Mouse (Mus musculus): ENCODE results near the gene Kifc5b. TPM values are rescaled to one million over a fixed set of nuclear protein-coding genes. Genes with fewer than 3 reads are reported as not detected.
"Not testable (repeated sequence)": the region's sequence is repeated elsewhere in the genome, so short reads cannot be mapped to it uniquely, and the experiment has no call there.

Kifc5b gene
- polyA plus RNA-seq, 1 experiment from 2014 or later, result 4.2 TPM

GRCm38 (mm10) chr17:26925414-26925813 is 8.5 kb downstream of the Kifc5b start:
- H3K4me2 ChIP-seq (replicated peaks); ATAC-seq; H3K4me1 ChIP-seq (replicated peaks); H3K27me3 ChIP-seq; H3K27ac ChIP-seq; H3K9me3 ChIP-seq; H3K4me3 ChIP-seq (replicated peaks); H3K9ac ChIP-seq (replicated peaks): not testable (repeated sequence)
- peaks cover 48% of the 10 kb centered on the region for H3K36me3 ChIP-seq
- 98% methylated on average over 9 of the region's 9 CpGs for WGBS

GRCm38 (mm10) chr17:26931795-26932194 is 14.9 kb downstream of the Kifc5b start:
- H3K27ac ChIP-seq; H3K9ac ChIP-seq (replicated peaks); H3K27me3 ChIP-seq; H3K4me3 ChIP-seq (replicated peaks); H3K9me3 ChIP-seq; H3K4me2 ChIP-seq (replicated peaks): not testable (repeated sequence)
- 0 out of 2 replicates have a peak, but pooled peaks have one; percentile 8 for ATAC-seq
- WGBS, result 66% methylated on average over 7 of the region's 7 CpGs
- Histone ChIP-seq H3K4me1 (replicated peaks) (peaks cover 20% of the 10 kb centered on the region), H3K36me3 (peaks cover 47% of the 10 kb centered on the region)

GRCm38 (mm10) chr17:26932839-26933398 is 16.0 kb downstream of the Kifc5b start, which contains the start of gene Phf1:
TSS of gene Phf1 (plus strand) at chr17:26933052.
- Histone ChIP-seq H3K27me3 (no peaks in the 10 kb centered on the region), H3K4me2 (replicated peaks) (peak within 1 kb of the TSS; percentile 94), H3K9me3 (no peaks in the 10 kb centered on the region), H3K27ac (peak within 1 kb of the TSS; percentile 82), H3K36me3 (peaks cover 46% of the 10 kb centered on the region), H3K9ac (replicated peaks) (peak within 1 kb of the TSS; percentile 88), H3K4me3 (replicated peaks) (peak within 1 kb of the TSS; percentile 72), H3K4me1 (replicated peaks) (peaks cover 28% of the 10 kb centered on the region)
- ATAC-seq, result peak; percentile 86
- WGBS, result under 1% methylated on average over 41 of the region's 43 CpGs

GRCm38 (mm10) chr17:26933419-26933818 is 16.5 kb downstream of the Kifc5b start:
- Histone ChIP-seq H3K27ac (peak overlapping the region; percentile 82), H3K4me2 (replicated peaks) (peak overlapping the region; percentile 94), H3K36me3 (peaks cover 45% of the 10 kb centered on the region), H3K4me1 (replicated peaks) (peaks cover 33% of the 10 kb centered on the region), H3K9ac (replicated peaks) (peak overlapping the region; percentile 88), H3K27me3 (no peaks in the 10 kb centered on the region), H3K4me3 (replicated peaks) (peak overlapping the region; percentile 72), H3K9me3 (no peaks in the 10 kb centered on the region)
- WGBS, result 9% methylated on average over 13 of the region's 13 CpGs
- peak; percentile 51 for ATAC-seq

GRCm38 (mm10) chr17:26933885-26934827 is 17.3 kb downstream of the Kifc5b start:
- no peaks in the 10 kb centered on the region for H3K9me3 ChIP-seq
- no peak overlapping the region for H3K27ac ChIP-seq
- ATAC-seq, result no peak
- peak overlapping the region; percentile 72 for H3K4me3 ChIP-seq (replicated peaks)
- WGBS, result 81% methylated on average over 16 of the region's 16 CpGs
- peak overlapping the region; percentile 88 for H3K9ac ChIP-seq (replicated peaks)
- H3K36me3 ChIP-seq, result peaks cover 39% of the 10 kb centered on the region
- H3K4me1 ChIP-seq (replicated peaks), result peaks cover 38% of the 10 kb centered on the region
- peak overlapping the region; percentile 94 for H3K4me2 ChIP-seq (replicated peaks)
- no peaks in the 10 kb centered on the region for H3K27me3 ChIP-seq

GRCm38 (mm10) chr17:26935027-26935426 is 18.1 kb downstream of the Kifc5b start:
- Histone ChIP-seq H3K9ac (replicated peaks) (0 out of 2 replicates have a peak overlapping the region, but pooled peaks have one; percentile 3), H3K27me3 (no peaks in the 10 kb centered on the region), H3K27ac (no peak overlapping the region), H3K4me2 (replicated peaks) (no peak overlapping the region), H3K9me3 (no peaks in the 10 kb centered on the region), H3K36me3 (peaks cover 39% of the 10 kb centered on the region), H3K4me3 (replicated peaks) (no peak overlapping the region), H3K4me1 (replicated peaks) (peaks cover 41% of the 10 kb centered on the region)
- 90% methylated on average over 9 of the region's 9 CpGs for WGBS
- no peak for ATAC-seq

GRCm38 (mm10) chr17:26936453-26936852 is 19.6 kb downstream of the Kifc5b start:
- H3K9me3 ChIP-seq, result no peaks in the 10 kb centered on the region
- no peaks in the 10 kb centered on the region for H3K27me3 ChIP-seq
- no peak for ATAC-seq
- peaks cover 33% of the 10 kb centered on the region for H3K36me3 ChIP-seq
- no peak overlapping the region for H3K4me2 ChIP-seq (replicated peaks)
- no peak overlapping the region for H3K27ac ChIP-seq
- no peak overlapping the region for H3K9ac ChIP-seq (replicated peaks)
- WGBS, result 85% methylated on average over 12 of the region's 12 CpGs
- H3K4me1 ChIP-seq (replicated peaks), result peaks cover 52% of the 10 kb centered on the region
- no peak overlapping the region for H3K4me3 ChIP-seq (replicated peaks)

GRCm38 (mm10) chr17:26936921-26937695 is 20.2 kb downstream of the Kifc5b start:
- WGBS, result 88% methylated on average over 15 of the region's 15 CpGs
- H3K36me3 ChIP-seq, result peaks cover 33% of the 10 kb centered on the region
- no peaks in the 10 kb centered on the region for H3K27me3 ChIP-seq
- no peaks in the 10 kb centered on the region for H3K9me3 ChIP-seq
- no peak overlapping the region for H3K9ac ChIP-seq (replicated peaks)
- no peak overlapping the region for H3K4me2 ChIP-seq (replicated peaks)
- no peak overlapping the region for H3K4me3 ChIP-seq (replicated peaks)
- H3K4me1 ChIP-seq (replicated peaks), result peaks cover 57% of the 10 kb centered on the region
- H3K27ac ChIP-seq, result no peak overlapping the region
- ATAC-seq, result no peak

GRCm38 (mm10) chr17:26937883-26938695 is 21.2 kb downstream of the Kifc5b start:
- WGBS, result 58% methylated on average over 16 of the region's 16 CpGs
- H3K4me3 ChIP-seq (replicated peaks), result peak overlapping the region; percentile 56
- H3K4me2 ChIP-seq (replicated peaks), result peak overlapping the region; percentile 95
- H3K9me3 ChIP-seq, result no peaks in the 10 kb centered on the region
- peaks cover 61% of the 10 kb centered on the region for H3K4me1 ChIP-seq (replicated peaks)
- H3K27me3 ChIP-seq, result no peaks in the 10 kb centered on the region
- H3K9ac ChIP-seq (replicated peaks), result peak overlapping the region; percentile 79
- H3K36me3 ChIP-seq, result peaks cover 33% of the 10 kb centered on the region
- ATAC-seq, result no peak
- peak overlapping the region; percentile 65 for H3K27ac ChIP-seq

GRCm38 (mm10) chr17:26938731-26939130 is 21.8 kb downstream of the Kifc5b start:
- Histone ChIP-seq H3K27me3 (no peaks in the 10 kb centered on the region), H3K9me3 (no peaks in the 10 kb centered on the region), H3K36me3 (peaks cover 33% of the 10 kb centered on the region), H3K4me1 (replicated peaks) (peaks cover 61% of the 10 kb centered on the region), H3K4me2 (replicated peaks) (peak overlapping the region; percentile 95), H3K27ac (peak overlapping the region; percentile 65), H3K9ac (replicated peaks) (peak overlapping the region; percentile 79), H3K4me3 (replicated peaks) (peak overlapping the region; percentile 56)
- ATAC-seq, result peak; percentile 7
- under 1% methylated on average over 22 of the region's 22 CpGs for WGBS
